Mouse (Mus musculus): Measurements from ENCODE around the gene Fancm. TPM values are rescaled to one million over a fixed set of nuclear protein-coding genes. Genes with fewer than 3 reads are reported as not detected.

Fancm gene
- polyA plus RNA-seq (2012; rRNA removed): 1.2 and 1.7 TPM in 2 replicates

GRCm38 (mm10) chr12:65075085-65075732 lies at the start of gene Fancm:
Fancm (plus strand) TSS chr12:65075603.

GRCm38 (mm10) chr12:65036190-65036870 lies 39.1 kb upstream of the Fancm start, which contains the start of gene Prpf39:
Prpf39 (plus strand) TSS chr12:65036333.

DNA sequence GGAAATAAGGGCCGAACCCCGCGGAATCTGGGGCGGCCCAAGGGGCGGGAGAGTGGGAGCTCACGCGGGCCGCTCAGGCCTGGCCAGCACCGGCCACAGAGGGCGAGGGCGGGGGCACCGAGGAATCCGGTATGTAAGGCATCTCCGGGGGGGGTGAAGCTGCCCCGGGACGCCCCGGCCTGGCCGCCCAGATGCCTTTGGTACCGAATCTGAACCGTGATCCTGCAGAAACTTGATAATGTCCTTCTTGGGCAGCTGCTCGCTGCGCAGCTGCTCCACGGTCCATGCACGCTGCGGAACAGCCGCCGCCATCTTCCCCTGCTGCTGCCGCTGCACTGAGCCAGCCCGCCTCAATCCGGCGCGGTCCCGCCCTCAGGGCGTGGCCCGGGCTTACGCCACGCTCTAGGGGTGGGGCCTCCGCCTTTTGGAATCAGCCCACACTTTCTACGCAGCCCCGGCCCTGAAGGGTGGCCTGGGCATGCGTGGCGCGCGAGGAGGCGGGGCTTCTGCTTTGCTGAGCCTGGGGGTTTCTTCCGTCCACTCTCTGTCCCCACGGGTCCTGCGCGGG lies 1.7 kb upstream of the Fancm start, which contains the start of gene Fkbp3:
Gene Fkbp3 (minus strand): TSS at position 397 of the 568 bp plus-strand sequence.

DNA sequence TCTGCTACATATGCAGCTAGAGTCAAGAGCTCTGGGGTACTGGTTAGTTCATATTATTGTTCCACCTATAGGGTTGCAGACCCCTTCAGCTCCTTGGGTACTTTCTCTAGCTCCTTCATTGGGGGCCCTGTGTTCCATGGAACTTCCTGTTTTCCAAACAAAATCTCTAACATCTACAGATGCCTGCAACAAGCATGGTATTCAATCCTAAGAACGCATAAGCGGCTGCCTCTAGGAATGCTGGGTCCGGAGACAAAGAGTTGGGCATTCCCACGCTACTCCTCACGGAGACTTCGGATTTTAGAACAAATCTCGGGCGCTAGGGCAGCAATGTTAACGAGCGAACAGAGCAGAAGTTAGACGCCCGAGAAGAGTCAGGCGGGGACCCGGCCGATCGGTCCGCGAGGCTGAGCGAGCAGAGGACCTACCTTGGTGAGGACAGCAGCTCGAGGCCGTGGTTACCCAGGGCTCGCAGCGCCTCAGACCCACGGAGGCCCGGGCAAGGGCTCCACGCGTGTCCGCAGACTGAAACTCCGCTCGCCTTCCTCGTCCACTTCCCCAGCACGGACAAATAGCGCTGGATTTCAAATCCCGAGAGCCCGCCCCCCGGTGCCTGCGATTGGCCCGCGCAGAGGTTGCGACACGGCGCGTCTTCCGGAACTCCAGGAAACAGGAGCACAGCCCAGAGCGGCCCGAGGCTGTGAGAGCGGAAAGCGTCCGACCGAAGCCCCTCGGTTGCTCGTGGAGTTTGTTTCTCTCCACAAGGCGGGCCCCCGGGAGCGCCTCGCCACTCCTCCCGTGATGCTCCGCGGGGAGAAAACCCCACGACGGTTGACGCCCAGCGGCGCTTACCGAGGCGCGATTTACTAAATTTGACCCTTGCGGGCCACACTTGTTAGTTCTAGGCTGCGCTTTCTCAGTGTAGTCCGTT lies 96.9 kb downstream of the Fancm start, which contains the start of gene Mis18bp1:
Gene Mis18bp1 (minus strand): TSS at position 584 of the 931 bp plus-strand sequence.

Other genes with a start within 250 kb of the Fancm start
- gene Gm527, start 157.7 kb upstream of the Fancm start, polyA plus RNA-seq (2012; rRNA removed): 1.9 and 2.7 TPM in 2 replicates
- 0.66 and 0.80 TPM in 2 replicates for gene Klhl28, start 110.1 kb upstream of the Fancm start, polyA plus RNA-seq (2012; rRNA removed)
- gene Togaram1, start 109.8 kb upstream of the Fancm start, polyA plus RNA-seq (2012; rRNA removed): 3.0 TPM in 2 replicates
- 5.0 and 5.5 TPM in 2 replicates for gene Prpf39, start 39.3 kb upstream of the Fancm start, polyA plus RNA-seq (2012; rRNA removed)
- 9.1 and 11.3 TPM in 2 replicates for gene Fkbp3, start 1.6 kb upstream of the Fancm start, polyA plus RNA-seq (2012; rRNA removed)
- gene Mis18bp1, start 97.0 kb downstream of the Fancm start, polyA plus RNA-seq (2012; rRNA removed): 0.28 and 0.30 TPM in 2 replicates
- not detected in 2 replicates for gene Wdr20rt, start 149.9 kb downstream of the Fancm start, polyA plus RNA-seq (2012; rRNA removed)